Mouse (Mus musculus) ovary, postnatal 14 days (tissue): Measurements from ENCODE around the gene Cdh24.

Experiments used
- DNase-seq: peaks from one replicate; pipeline ENCODE4 v3.0.0; 2022; ENCODE audit warnings: low spot score

The Cdh24 gene

GRCm38 (mm10) chr14:54641305-54641969, at the start of gene Cdh24:
Cdh24 (minus strand) TSS chr14:54641364.
- peak; percentile 85 for DNase-seq

GRCm38 (mm10) chr14:54687251-54687650, 46.1 kb upstream of the Cdh24 start:
- no peak for DNase-seq

GRCm38 (mm10) chr14:54686522-54687143, 45.5 kb upstream of the Cdh24 start, which contains the start of gene Acin1:
Acin1 (minus strand) TSS chr14:54686931.
- DNase-seq, result peak; percentile 100

GRCm38 (mm10) chr14:54686063-54686521, 44.9 kb upstream of the Cdh24 start, which contains the start of gene 1700123O20Rik:
1700123O20Rik (plus strand) TSS chr14:54686216.
- no peak for DNase-seq

- DNase-seq, result no peak
These were observed 44.3 kb upstream of the Cdh24 start for GRCm38 (mm10) chr14:54685471-54685870.

- no peak for DNase-seq
These were observed 41.2 kb upstream of the Cdh24 start for GRCm38 (mm10) chr14:54682396-54682795.

- no peak for DNase-seq
These were observed 37.6 kb upstream of the Cdh24 start for GRCm38 (mm10) chr14:54678657-54679304.

- no peak for DNase-seq
These were observed 35.1 kb upstream of the Cdh24 start for GRCm38 (mm10) chr14:54676290-54676689.

GRCm38 (mm10) chr14:54674317-54674716, 33.2 kb upstream of the Cdh24 start:
- no peak for DNase-seq

- peak; percentile 29 for DNase-seq
These were observed 28.2 kb upstream of the Cdh24 start for GRCm38 (mm10) chr14:54669381-54669780.

GRCm38 (mm10) chr14:54664477-54665222, 23.5 kb upstream of the Cdh24 start:
- DNase-seq, result no peak

- no peak for DNase-seq
These were observed 18.8 kb upstream of the Cdh24 start for GRCm38 (mm10) chr14:54660009-54660408.

GRCm38 (mm10) chr14:54653496-54653895, 12.3 kb upstream of the Cdh24 start:
- DNase-seq, result peak; percentile 76

- no peak for DNase-seq
These were observed 11.6 kb upstream of the Cdh24 start for GRCm38 (mm10) chr14:54652787-54653186.

GRCm38 (mm10) chr14:54651556-54651955, 10.4 kb upstream of the Cdh24 start:
- no peak for DNase-seq

- DNase-seq, result peak; percentile 79
These were observed 9.7 kb upstream of the Cdh24 start for GRCm38 (mm10) chr14:54650621-54651454.

GRCm38 (mm10) chr14:54647900-54648299, 6.7 kb upstream of the Cdh24 start:
- DNase-seq, result no peak

GRCm38 (mm10) chr14:54646898-54647636, 5.9 kb upstream of the Cdh24 start:
- no peak for DNase-seq

- no peak for DNase-seq
These were observed 5.3 kb upstream of the Cdh24 start for GRCm38 (mm10) chr14:54646455-54646854.

- no peak for DNase-seq
These were observed 3.1 kb upstream of the Cdh24 start for GRCm38 (mm10) chr14:54644294-54644693.

GRCm38 (mm10) chr14:54643011-54643410, 1.8 kb upstream of the Cdh24 start:
- DNase-seq, result no peak
